Mouse (Mus musculus): ENCODE measurements around the gene Kmt2e. TPM values are rescaled to one million over a fixed set of nuclear protein-coding genes. Genes with fewer than 3 reads are reported as not detected.
A peak's percentile ranks its signal among the peaks of the same experiment; 100 is the strongest.

The Kmt2e gene
- 62.5 and 71.8 TPM in 2 replicates for polyA plus RNA-seq (2015; fragmentation: Nextera tagmentation; extraction: Ambion mirVana)

- Histone ChIP-seq H3K4me1 (replicated peaks) (peaks cover 19% of the 10 kb centered on the region), H3K9ac (peak within 1 kb of the TSS; percentile 94), H3K27ac (peak within 1 kb of the TSS; percentile 98), H3K9me3 (replicated peaks) (no peaks in the 10 kb centered on the region), H3K36me3 (no peaks in the 10 kb centered on the region), H3K4me3 (peak within 1 kb of the TSS; percentile 80), H3K4me2 (peak within 1 kb of the TSS; percentile 85), H3K27me3 (no peaks in the 10 kb centered on the region)
- WGBS, result under 1% methylated on average over 69 of the region's 85 CpGs
- peak; percentile 78 for ATAC-seq (replicated peaks; ENCODE audit: insufficient number of reproducible peaks, insufficient read depth, low FRiP score, low read depth)
Measured at GRCm38 (mm10) chr5:23433720-23434597, at the start of gene Kmt2e. Gene Kmt2e (plus strand): TSS chr5:23434441.

DNA sequence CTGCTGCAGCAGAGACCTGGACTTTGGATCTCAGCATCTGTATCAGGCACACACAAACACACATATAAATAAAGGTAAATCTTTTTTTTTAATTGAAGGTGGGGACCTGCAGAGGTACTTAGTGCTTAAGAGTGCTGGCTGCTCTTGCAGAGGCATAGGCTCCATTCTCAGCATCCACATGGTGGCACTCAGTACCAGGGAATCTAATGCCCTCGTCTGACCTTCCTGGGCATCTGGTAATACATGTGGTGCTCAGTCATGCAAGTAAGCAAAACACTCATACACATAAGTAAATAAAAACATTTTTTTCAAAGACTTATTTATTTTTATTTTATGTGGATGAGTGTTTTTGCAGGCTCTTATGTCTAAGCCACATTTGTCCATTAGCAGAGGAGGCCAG is 49.1 kb upstream of the Kmt2e start:
- H3K4me3 ChIP-seq, result no peak overlapping the region
- H3K27me3 ChIP-seq, result no peaks in the 10 kb centered on the region
- 69% methylated on average over 1 of the region's 1 CpGs for WGBS
- H3K9ac ChIP-seq, result no peak overlapping the region
- H3K4me2 ChIP-seq, result no peak overlapping the region
- H3K36me3 ChIP-seq, result no peaks in the 10 kb centered on the region
- H3K9me3 ChIP-seq (replicated peaks), result no peaks in the 10 kb centered on the region
- no peak overlapping the region for H3K27ac ChIP-seq
- ATAC-seq (replicated peaks; ENCODE audit: insufficient number of reproducible peaks, insufficient read depth, low FRiP score, low read depth), result no peak
- H3K4me1 ChIP-seq (replicated peaks), result peaks cover 21% of the 10 kb centered on the region

- WGBS, result 38% methylated on average over 5 of the region's 5 CpGs
- Histone ChIP-seq H3K27ac (no peak overlapping the region), H3K9me3 (replicated peaks) (no peaks in the 10 kb centered on the region), H3K36me3 (no peaks in the 10 kb centered on the region), H3K4me2 (no peak overlapping the region), H3K4me1 (replicated peaks) (peaks cover 21% of the 10 kb centered on the region), H3K4me3 (no peak overlapping the region), H3K27me3 (no peaks in the 10 kb centered on the region), H3K9ac (no peak overlapping the region)
- no peak for ATAC-seq (replicated peaks; ENCODE audit: insufficient number of reproducible peaks, insufficient read depth, low FRiP score, low read depth)
Measured at GRCm38 (mm10) chr5:23385763-23386217, 48.5 kb upstream of the Kmt2e start.

GRCm38 (mm10) chr5:23386562-23387312 is 47.5 kb upstream of the Kmt2e start:
- Histone ChIP-seq H3K4me3 (peak overlapping the region; percentile 43), H3K4me2 (peak overlapping the region; percentile 64), H3K36me3 (no peaks in the 10 kb centered on the region), H3K9me3 (replicated peaks) (no peaks in the 10 kb centered on the region), H3K9ac (peak overlapping the region; percentile 22), H3K27ac (peak overlapping the region; percentile 74), H3K4me1 (replicated peaks) (peaks cover 21% of the 10 kb centered on the region), H3K27me3 (no peaks in the 10 kb centered on the region)
- WGBS, result 3% methylated on average over 22 of the region's 22 CpGs
- peak; percentile 95 for ATAC-seq (replicated peaks; ENCODE audit: insufficient number of reproducible peaks, insufficient read depth, low FRiP score, low read depth)

DNA sequence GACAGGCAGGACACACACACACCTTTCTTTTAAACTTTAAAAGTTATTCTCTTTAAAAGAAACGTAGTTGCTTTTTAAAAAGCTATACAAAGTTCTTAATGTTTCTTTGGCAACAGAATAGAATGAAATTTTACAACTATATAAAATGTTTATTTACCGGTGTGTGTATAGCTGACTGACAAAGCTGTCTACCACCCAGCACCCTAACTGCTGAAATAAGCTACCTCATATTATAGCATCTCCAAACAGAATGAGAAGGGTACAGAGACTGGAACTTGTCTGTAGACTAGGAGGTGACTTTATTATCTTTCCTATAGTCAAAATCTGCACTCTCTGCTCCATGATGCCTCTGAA is 47.0 kb upstream of the Kmt2e start:
- WGBS, result 54% methylated on average over 2 of the region's 2 CpGs
- no peaks in the 10 kb centered on the region for H3K9me3 ChIP-seq (replicated peaks)
- no peak overlapping the region for H3K9ac ChIP-seq
- H3K36me3 ChIP-seq, result no peaks in the 10 kb centered on the region
- peaks cover 21% of the 10 kb centered on the region for H3K4me1 ChIP-seq (replicated peaks)
- 0 out of 2 replicates have a peak overlapping the region, but pooled peaks have one; percentile 3 for H3K27ac ChIP-seq
- H3K27me3 ChIP-seq, result no peaks in the 10 kb centered on the region
- peak overlapping the region; percentile 43; the same call in 1 of the 2 replicates for H3K4me3 ChIP-seq
- ATAC-seq (replicated peaks; ENCODE audit: insufficient number of reproducible peaks, insufficient read depth, low FRiP score, low read depth), result no peak
- peak overlapping the region; percentile 64 for H3K4me2 ChIP-seq

DNA sequence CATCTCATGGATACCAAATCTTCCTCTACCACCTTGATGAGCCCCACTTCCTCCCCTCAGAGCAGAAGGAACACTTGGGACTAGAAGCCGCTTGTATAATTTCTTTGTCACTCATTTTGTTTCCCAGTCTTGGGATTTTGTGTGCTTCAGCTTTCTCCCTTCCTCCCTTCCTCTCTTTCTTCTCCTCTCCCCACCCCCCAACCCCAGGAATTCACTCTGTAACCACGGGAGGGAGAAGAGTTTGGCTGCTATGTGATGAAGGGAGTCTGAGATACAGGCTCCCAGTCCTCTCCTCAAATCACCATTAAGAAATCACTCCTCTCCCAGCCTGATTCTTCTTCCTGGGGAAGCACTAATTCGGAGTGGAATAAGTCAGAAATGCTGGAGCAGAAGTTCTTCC is 46.1 kb upstream of the Kmt2e start:
- no peaks in the 10 kb centered on the region for H3K9me3 ChIP-seq (replicated peaks)
- H3K27me3 ChIP-seq, result no peaks in the 10 kb centered on the region
- WGBS, result 30% methylated on average over 3 of the region's 3 CpGs
- no peak overlapping the region for H3K9ac ChIP-seq
- no peak overlapping the region for H3K27ac ChIP-seq
- no peaks in the 10 kb centered on the region for H3K36me3 ChIP-seq
- peaks cover 21% of the 10 kb centered on the region for H3K4me1 ChIP-seq (replicated peaks)
- H3K4me3 ChIP-seq, result no peak overlapping the region
- H3K4me2 ChIP-seq, result no peak overlapping the region
- ATAC-seq (replicated peaks; ENCODE audit: insufficient number of reproducible peaks, insufficient read depth, low FRiP score, low read depth), result no peak

GRCm38 (mm10) chr5:23389601-23390305 is 44.5 kb upstream of the Kmt2e start:
- H3K27me3 ChIP-seq, result no peaks in the 10 kb centered on the region
- no peaks in the 10 kb centered on the region for H3K9me3 ChIP-seq (replicated peaks)
- ATAC-seq (replicated peaks; ENCODE audit: insufficient number of reproducible peaks, insufficient read depth, low FRiP score, low read depth), result no peak
- no peak overlapping the region for H3K4me3 ChIP-seq
- no peaks in the 10 kb centered on the region for H3K36me3 ChIP-seq
- 83% methylated on average over 7 of the region's 7 CpGs for WGBS
- no peak overlapping the region for H3K4me2 ChIP-seq
- no peak overlapping the region for H3K9ac ChIP-seq
- peaks cover 25% of the 10 kb centered on the region for H3K4me1 ChIP-seq (replicated peaks)
- no peak overlapping the region for H3K27ac ChIP-seq

DNA sequence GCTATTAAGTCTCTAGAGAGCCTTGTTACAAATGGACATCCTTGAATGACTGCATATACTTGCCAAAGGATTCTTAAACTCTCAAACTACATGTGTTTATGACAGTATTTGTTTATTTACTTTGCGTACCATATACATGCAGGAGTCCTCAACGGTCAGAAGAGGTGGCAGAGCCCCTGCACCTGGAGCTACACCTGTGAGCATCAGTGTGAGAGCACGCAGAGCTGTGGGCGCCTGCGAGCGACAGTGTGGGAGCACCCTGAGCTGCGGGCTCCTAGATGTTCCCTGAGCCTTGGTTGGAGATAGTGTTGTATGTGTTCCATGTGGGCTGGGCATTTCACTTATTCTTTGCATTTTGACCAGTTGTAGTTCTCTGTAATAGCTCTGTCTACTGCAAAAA is 42.5 kb upstream of the Kmt2e start:
- no peak overlapping the region for H3K4me3 ChIP-seq
- H3K9me3 ChIP-seq (replicated peaks), result no peaks in the 10 kb centered on the region
- no peaks in the 10 kb centered on the region for H3K36me3 ChIP-seq
- H3K27me3 ChIP-seq, result no peaks in the 10 kb centered on the region
- no peak overlapping the region for H3K4me2 ChIP-seq
- peaks cover 17% of the 10 kb centered on the region for H3K4me1 ChIP-seq (replicated peaks)
- H3K27ac ChIP-seq, result no peak overlapping the region
- whole genome bisulfite sequencing, result 87% methylated on average over 7 of the region's 7 CpGs
- ATAC-seq (replicated peaks; ENCODE audit: insufficient number of reproducible peaks, insufficient read depth, low FRiP score, low read depth), result no peak
- H3K9ac ChIP-seq, result no peak overlapping the region

- no peak overlapping the region for H3K27ac ChIP-seq
- H3K4me2 ChIP-seq, result no peak overlapping the region
- 83% methylated on average over 5 of the region's 5 CpGs for WGBS
- no peak overlapping the region for H3K4me3 ChIP-seq
- ATAC-seq (replicated peaks; ENCODE audit: insufficient number of reproducible peaks, insufficient read depth, low FRiP score, low read depth), result no peak
- no peaks in the 10 kb centered on the region for H3K9me3 ChIP-seq (replicated peaks)
- no peaks in the 10 kb centered on the region for H3K36me3 ChIP-seq
- H3K9ac ChIP-seq, result no peak overlapping the region
- H3K27me3 ChIP-seq, result no peaks in the 10 kb centered on the region
- peaks cover 4% of the 10 kb centered on the region; the same call in 1 of the 2 replicates for H3K4me1 ChIP-seq (replicated peaks)
Measured at GRCm38 (mm10) chr5:23393870-23394269, 40.4 kb upstream of the Kmt2e start.

- H3K9ac ChIP-seq, result no peak overlapping the region
- no peak overlapping the region; the same call in 1 of the 2 replicates for H3K27ac ChIP-seq
- H3K9me3 ChIP-seq (replicated peaks), result no peaks in the 10 kb centered on the region
- H3K27me3 ChIP-seq, result no peaks in the 10 kb centered on the region
- peaks cover 4% of the 10 kb centered on the region; the same call in 1 of the 2 replicates for H3K4me1 ChIP-seq (replicated peaks)
- no peak overlapping the region for H3K4me3 ChIP-seq
- H3K36me3 ChIP-seq, result no peaks in the 10 kb centered on the region
- no peak overlapping the region for H3K4me2 ChIP-seq
- 37% methylated on average over 3 of the region's 3 CpGs for WGBS
- no peak for ATAC-seq (replicated peaks; ENCODE audit: insufficient number of reproducible peaks, insufficient read depth, low FRiP score, low read depth)
Measured at GRCm38 (mm10) chr5:23394366-23395145, 39.7 kb upstream of the Kmt2e start.

Measured in heart, embryonic 15.5 days (tissue).